Mouse (Mus musculus) midbrain, embryonic 16.5 days (tissue): ENCODE measurements around the gene Ccl4. TPM values are rescaled to one million over a fixed set of nuclear protein-coding genes. Genes with fewer than 3 reads are reported as not detected.

Experiments used
- ATAC-seq: fragments of 200-750 bp; cut with Nextera tagmentation; 2 replicates; pipeline ENCODE4 v1.8.0; 2017; ENCODE audit warnings: moderate TSS enrichment
- H3K27ac ChIP-seq: fragments of 300-500 bp; sonication (generic); 2 replicates; pipeline ENCODE4 v1.5.1; 2014; ENCODE audit warnings: mild to moderate bottlenecking, low read length, mixed read lengths
- H3K27me3 ChIP-seq: fragments of 300-500 bp; sonication (generic); 2 replicates; pipeline ENCODE4 v1.6.1; 2014; ENCODE audit warnings: low read depth, low read length, mixed read lengths; ENCODE audit not compliant: control insufficient read depth, insufficient read depth
- H3K36me3 ChIP-seq: fragments of 300-500 bp; sonication (generic); 2 replicates; pipeline ENCODE4 v1.6.1; 2014; ENCODE audit warnings: mild to moderate bottlenecking, low read length, moderate library complexity, mixed read lengths; ENCODE audit not compliant: control insufficient read depth, insufficient read depth
- H3K4me1 ChIP-seq: fragments of 300-500 bp; sonication (generic); 2 replicates; pipeline ENCODE4 v1.6.1; 2014; ENCODE audit warnings: mild to moderate bottlenecking, low read length, mixed read lengths; ENCODE audit not compliant: control insufficient read depth, insufficient read depth
- H3K4me2 ChIP-seq: fragments of 300-500 bp; sonication (generic); 2 replicates; pipeline ENCODE4 v1.6.1; 2014; ENCODE audit warnings: mild to moderate bottlenecking, low read length, mixed read lengths
- H3K4me3 ChIP-seq: fragments of 300-500 bp; sonication (generic); 2 replicates; pipeline ENCODE4 v1.5.1; 2014; ENCODE audit warnings: low read depth, mild to moderate bottlenecking, low read length, moderate library complexity, mixed read lengths
- H3K9ac ChIP-seq: fragments of 300-500 bp; sonication (generic); 2 replicates; pipeline ENCODE4 v1.6.1; 2014; ENCODE audit warnings: low read depth, low read length, mixed read lengths
- H3K9me3 ChIP-seq: fragments of 300-500 bp; sonication (generic); replicated peaks from 2 replicates; pipeline ENCODE4 v1.6.1; 2014; ENCODE audit warnings: mild to moderate bottlenecking, low read length, mixed read lengths; ENCODE audit not compliant: control insufficient read depth, poor library complexity, severe bottlenecking
- WGBS: fragments of 180-500 bp; shearing (Covaris S2); extraction: QIAGEN DNeasy Blood & Tissue Kit; methylation state at CpG from one replicate; pipeline ENCODE4 v1.1.7; 2014; 5-methylcytosine and 5-hydroxymethylcytosine counted together
- polyA plus RNA-seq: library from polyadenylated mRNA; unstranded; fragments of >200 nt; fragmentation: Nextera tagmentation; extraction: Ambion mirVana; gene quantifications from 2 replicates; pipeline ENCODE4 v1.2.1, GENCODE M21; 2015

The Ccl4 gene
- 0.30 and 0.57 TPM in 2 replicates for polyA plus RNA-seq

GRCm38 (mm10) chr11:83662204-83662603 lies at the start of gene Ccl4:
Gene Ccl4, plus strand, starts transcription at chr11:83662584.
- no peaks in the 10 kb centered on the region for H3K9me3 ChIP-seq
- no peaks in the 10 kb centered on the region for H3K36me3 ChIP-seq
- no peak within 1 kb of the TSS for H3K4me3 ChIP-seq
- no peaks in the 10 kb centered on the region for H3K27me3 ChIP-seq
- no peak within 1 kb of the TSS for H3K9ac ChIP-seq
- H3K4me2 ChIP-seq = no peak within 1 kb of the TSS
- no peaks in the 10 kb centered on the region for H3K4me1 ChIP-seq
- no peak within 1 kb of the TSS for H3K27ac ChIP-seq
- 81% methylated on average over 6 of the region's 6 CpGs for whole genome bisulfite sequencing
- no peak for ATAC-seq

GRCm38 (mm10) chr11:83616586-83616985 lies 45.8 kb upstream of the Ccl4 start:
- no peaks in the 10 kb centered on the region for H3K9me3 ChIP-seq
- no peak overlapping the region for H3K4me3 ChIP-seq
- no peaks in the 10 kb centered on the region for H3K4me1 ChIP-seq
- ATAC-seq = no peak
- no peaks in the 10 kb centered on the region for H3K36me3 ChIP-seq
- H3K9ac ChIP-seq = no peak overlapping the region
- no peak overlapping the region for H3K4me2 ChIP-seq
- H3K27me3 ChIP-seq = no peaks in the 10 kb centered on the region
- WGBS = 97% methylated on average over 1 of the region's 1 CpGs
- H3K27ac ChIP-seq = no peak overlapping the region

- Histone ChIP-seq H3K4me3 (no peak overlapping the region), H3K27ac (no peak overlapping the region), H3K27me3 (no peaks in the 10 kb centered on the region), H3K9ac (no peak overlapping the region), H3K36me3 (no peaks in the 10 kb centered on the region), H3K4me2 (no peak overlapping the region), H3K9me3 (no peaks in the 10 kb centered on the region), H3K4me1 (no peaks in the 10 kb centered on the region)
- 64% methylated on average over 5 of the region's 5 CpGs for WGBS
- ATAC-seq = no peak
These were observed 44.1 kb upstream of the Ccl4 start for GRCm38 (mm10) chr11:83618238-83618637.

- H3K9me3 ChIP-seq = no peaks in the 10 kb centered on the region
- H3K4me3 ChIP-seq = no peak overlapping the region
- no peak overlapping the region for H3K9ac ChIP-seq
- ATAC-seq = no peak
- H3K27me3 ChIP-seq = no peaks in the 10 kb centered on the region
- H3K4me1 ChIP-seq = no peaks in the 10 kb centered on the region
- no peak overlapping the region for H3K4me2 ChIP-seq
- H3K36me3 ChIP-seq = no peaks in the 10 kb centered on the region
- no peak overlapping the region for H3K27ac ChIP-seq
- WGBS = 97% methylated on average over 1 of the region's 1 CpGs
These were observed 43.3 kb upstream of the Ccl4 start for GRCm38 (mm10) chr11:83619037-83619436.

- Histone ChIP-seq H3K9ac (no peak overlapping the region), H3K36me3 (no peaks in the 10 kb centered on the region), H3K4me2 (no peak overlapping the region), H3K27me3 (no peaks in the 10 kb centered on the region), H3K27ac (no peak overlapping the region), H3K4me3 (no peak overlapping the region), H3K4me1 (no peaks in the 10 kb centered on the region), H3K9me3 (no peaks in the 10 kb centered on the region)
- ATAC-seq = no peak
- WGBS = 87% methylated on average over 3 of the region's 3 CpGs
These were observed 38.8 kb upstream of the Ccl4 start for GRCm38 (mm10) chr11:83623586-83623985.

GRCm38 (mm10) chr11:83628808-83629207 lies 33.6 kb upstream of the Ccl4 start:
- ATAC-seq = no peak

GRCm38 (mm10) chr11:83630630-83631029 lies 31.8 kb upstream of the Ccl4 start:
- Histone ChIP-seq H3K4me3 (no peak overlapping the region), H3K27ac (no peak overlapping the region), H3K9ac (no peak overlapping the region), H3K4me2 (no peak overlapping the region), H3K4me1 (0 out of 2 replicates have a peak, but pooled peaks cover 3% of the 10 kb centered on the region), H3K27me3 (no peaks in the 10 kb centered on the region), H3K36me3 (no peaks in the 10 kb centered on the region), H3K9me3 (no peaks in the 10 kb centered on the region)
- 86% methylated on average over 1 of the region's 1 CpGs for WGBS
- ATAC-seq = no peak

More at GRCm38 (mm10) chr11:83628808-83629207, 33.6 kb upstream of the Ccl4 start:
- H3K4me2 ChIP-seq = no peak overlapping the region
- no peak overlapping the region for H3K4me3 ChIP-seq
- H3K27ac ChIP-seq = no peak overlapping the region
- WGBS = 88% methylated on average over 9 of the region's 9 CpGs
- no peaks in the 10 kb centered on the region for H3K9me3 ChIP-seq
- H3K4me1 ChIP-seq = no peaks in the 10 kb centered on the region
- H3K27me3 ChIP-seq = no peaks in the 10 kb centered on the region
- H3K36me3 ChIP-seq = no peaks in the 10 kb centered on the region
- H3K9ac ChIP-seq = no peak overlapping the region

- ATAC-seq = no peak
- WGBS = 86% methylated on average over 2 of the region's 2 CpGs
- H3K4me1 ChIP-seq = 0 out of 2 replicates have a peak, but pooled peaks cover 3% of the 10 kb centered on the region
- no peak overlapping the region for H3K4me3 ChIP-seq
- H3K27me3 ChIP-seq = no peaks in the 10 kb centered on the region
- H3K4me2 ChIP-seq = no peak overlapping the region
- H3K27ac ChIP-seq = no peak overlapping the region
- no peaks in the 10 kb centered on the region for H3K9me3 ChIP-seq
- H3K36me3 ChIP-seq = no peaks in the 10 kb centered on the region
- no peak overlapping the region for H3K9ac ChIP-seq
These were observed 31.3 kb upstream of the Ccl4 start for GRCm38 (mm10) chr11:83631065-83631464.

- Histone ChIP-seq H3K27me3 (no peaks in the 10 kb centered on the region), H3K4me2 (no peak overlapping the region), H3K27ac (no peak overlapping the region), H3K9me3 (no peaks in the 10 kb centered on the region), H3K4me3 (no peak overlapping the region), H3K9ac (no peak overlapping the region), H3K36me3 (no peaks in the 10 kb centered on the region), H3K4me1 (0 out of 2 replicates have a peak, but pooled peaks cover 3% of the 10 kb centered on the region)
- no peak for ATAC-seq
- WGBS = 77% methylated on average over 4 of the region's 4 CpGs
These were observed 29.6 kb upstream of the Ccl4 start for GRCm38 (mm10) chr11:83632744-83633143.
